Comparison of ENCODE assay signal across 25 mouse cellular contexts in genomic region chr14:25413510-25413909, GRCm38 (mm10). TPM values are rescaled to one million over a fixed set of nuclear protein-coding genes. Genes with fewer than 3 reads are reported as not detected.
DNase-seq lines count a peak whose midpoint lies in the region; ATAC-seq and TF ChIP-seq lines count a peak whose summit lies in the region.
"Had no signal": no experiment of that assay in that cellular context is flagged by ENCODE, and none has a peak within 500 bp of the region (broad histone marks: within the 10 kb centered on the region; RNA-seq: fewer than 3 reads in every experiment).

No protein-coding gene starts in this region.

- no peak for TF ChIP-seq POLR2A in CH12.LX (IDR thresholded peaks at IDR 0.05; ENCODE audit: low read depth, low read length)

- DNase-seq in liver (no peak), CH12.LX (ENCODE audit: extremely low read depth) (peak; percentile 57)
- DNase-seq in gastrocnemius, adult 8-10 months (ENCODE audit: low spot score in 2 of 2), result no peak
- DNase-seq: adrenal gland, postnatal 10 days; adrenal gland, postnatal 25 days; cerebellum, adult 11 months; cerebellum, adult 18-20 months; cerebellum, adult 8-10 months; cerebellum, adult 9-11 months; cerebellum, postnatal 14 days; cerebellum, postnatal 36 days; embryo, embryonic 11 days; forebrain, postnatal 0 days had no signal

- H3K27ac ChIP-seq in liver, embryonic 16.5 days (ENCODE audit: low read length), result no peak overlapping the region
- H3K27ac ChIP-seq in CH12.LX (ENCODE audit: insufficient read depth, low read depth), result no peak overlapping the region; the same call in 1 of the 2 replicates
- H3K27ac ChIP-seq in kidney, embryonic 15.5 days, result no peak overlapping the region
- H3K27ac ChIP-seq in kidney, embryonic 16.5 days (ENCODE audit: low read length), result no peak overlapping the region
- H3K27ac ChIP-seq: embryonic facial prominence, embryonic 13.5 days; embryonic facial prominence, embryonic 15.5 days; forebrain, embryonic 12.5 days had no signal

- dilution Hi-C loops in CH12.LX (cut with MboI; ENCODE audit: extremely low pct_ligation_motif_present, extremely low pct_unique_long_range_greater_than_20kb, low sequenced_read_pairs), result no loop called here

- TF ChIP-seq CTCF in CH12.LX (conservative IDR thresholded peaks at IDR 0.05 in 1 of 2, IDR thresholded peaks at IDR 0.05 in 1 of 2; ENCODE audit: low read depth in 2 of 2, low read length in 2 of 2), result no peak

- no peak for TF ChIP-seq RAD21 in CH12.LX (IDR thresholded peaks at IDR 0.05; ENCODE audit: low read depth, low read length)

- no peak; the same call in 1 of the 2 replicates for TF ChIP-seq EP300 in CH12.LX (IDR thresholded peaks at IDR 0.05; ENCODE audit: low read length)

- WGBS in liver, embryonic 16.5 days (ENCODE audit: insufficient replicate concordance), result 54% methylated on average over 3 of the region's 3 CpGs
- 70% methylated on average over 3 of the region's 3 CpGs for WGBS in kidney, embryonic 15.5 days
- 77% methylated on average over 3 of the region's 3 CpGs for WGBS in kidney, embryonic 16.5 days

- in situ Hi-C loops in CH12.LX (cut with MboI; ENCODE audit: low pct_ligation_motif_present, low pct_unique_long_range_greater_than_20kb, low sequenced_read_pairs), result loop anchor here (5.0 kb wide), 1 partner anchor 39 kb away; no protein-coding TSS in a partner anchor

- H3K9ac ChIP-seq in liver, embryonic 16.5 days (ENCODE audit: low read depth, low read length), result no peak overlapping the region
- no peak overlapping the region for H3K9ac ChIP-seq in CH12.LX (ENCODE audit: insufficient read depth, low read depth)
- no peak overlapping the region for H3K9ac ChIP-seq in kidney, embryonic 15.5 days
- no peak overlapping the region for H3K9ac ChIP-seq in kidney, embryonic 16.5 days (replicated peaks; ENCODE audit: low read length)
- H3K9ac ChIP-seq: embryonic facial prominence, embryonic 13.5 days; embryonic facial prominence, embryonic 15.5 days; forebrain, embryonic 12.5 days; forebrain, postnatal 0 days had no signal

- no peaks in the 10 kb centered on the region for H3K79me2 ChIP-seq in CH12.LX (replicated peaks; ENCODE audit: control insufficient read depth, extremely low read depth, insufficient read depth, poor library complexity, severe bottlenecking)

- ATAC-seq in liver, embryonic 16.5 days (ENCODE audit: low read depth), result peak; percentile 7; the same call in 1 of the 2 replicates
- peak; percentile 73 for ATAC-seq in granulocyte monocyte progenitor cell, adult 5-6 weeks (replicated peaks; ENCODE audit: poor library complexity, severe bottlenecking)
- peak; percentile 61 for ATAC-seq in megakaryocyte progenitor cell, adult 5-6 weeks (replicated peaks; ENCODE audit: poor library complexity)
- no peak for ATAC-seq in kidney, embryonic 15.5 days (replicated peaks; ENCODE audit: low FRiP score)
- no peak for ATAC-seq in kidney, embryonic 16.5 days (ENCODE audit: low FRiP score, low TSS enrichment)
- ATAC-seq: CD4-positive, CD25-positive, alpha-beta regulatory T cell, adult 4 months; forebrain, embryonic 14.5 days; forebrain, postnatal 0 days had no signal

- no peaks in the 10 kb centered on the region for H3K36me3 ChIP-seq in liver, embryonic 16.5 days (ENCODE audit: control insufficient read depth, insufficient read depth)
- H3K36me3 ChIP-seq in CH12.LX (replicated peaks in 1 of 2; ENCODE audit: control insufficient read depth in 1 of 2, insufficient read depth in 1 of 2, low read length in 1 of 2), result no peaks in the 10 kb centered on the region
- H3K36me3 ChIP-seq in kidney, embryonic 15.5 days, result no peaks in the 10 kb centered on the region
- no peaks in the 10 kb centered on the region for H3K36me3 ChIP-seq in kidney, embryonic 16.5 days (ENCODE audit: insufficient read depth, low read length)
- H3K36me3 ChIP-seq: embryonic facial prominence, embryonic 13.5 days; embryonic facial prominence, embryonic 15.5 days; forebrain, embryonic 10.5 days; forebrain, embryonic 12.5 days had no signal

- H3K4me3 ChIP-seq in liver, embryonic 16.5 days (ENCODE audit: low read depth, low read length), result no peak overlapping the region
- no peak overlapping the region for H3K4me3 ChIP-seq in CH12.LX (replicated peaks in 1 of 3; ENCODE audit: low read depth in 2 of 3, low read length in 2 of 3, poor library complexity in 1 of 3)
- no peak overlapping the region for H3K4me3 ChIP-seq in kidney, embryonic 15.5 days (replicated peaks)
- no peak overlapping the region for H3K4me3 ChIP-seq in kidney, embryonic 16.5 days (ENCODE audit: low read length)
- H3K4me3 ChIP-seq: embryonic facial prominence, embryonic 13.5 days; embryonic facial prominence, embryonic 15.5 days; erythroblast, embryonic 14.5 days; forebrain, embryonic 10.5 days; forebrain, embryonic 12.5 days had no signal

- H3K4me1 ChIP-seq in liver, embryonic 16.5 days (ENCODE audit: control insufficient read depth, low read depth, low read length), result no peaks in the 10 kb centered on the region; the same call in none of the 2 replicates
- H3K4me1 ChIP-seq in CH12.LX (ENCODE audit: control insufficient read depth in 1 of 2, insufficient read depth in 2 of 2), result peaks cover 21 to 46% of the 10 kb centered on the region in 2 experiments
- peaks cover 17% of the 10 kb centered on the region for H3K4me1 ChIP-seq in kidney, embryonic 15.5 days
- H3K4me1 ChIP-seq in kidney, embryonic 16.5 days (ENCODE audit: insufficient read depth, low read length), result 0 out of 2 replicates have a peak, but pooled peaks cover 8% of the 10 kb centered on the region
- H3K4me1 ChIP-seq: embryonic facial prominence, embryonic 13.5 days; embryonic facial prominence, embryonic 15.5 days had no signal

- H3K27me3 ChIP-seq in liver, embryonic 16.5 days (ENCODE audit: control insufficient read depth, insufficient read depth, low read depth, low read length), result no peaks in the 10 kb centered on the region
- no peaks in the 10 kb centered on the region for H3K27me3 ChIP-seq in CH12.LX (replicated peaks)
- H3K27me3 ChIP-seq in kidney, embryonic 15.5 days, result no peaks in the 10 kb centered on the region
- H3K27me3 ChIP-seq in kidney, embryonic 16.5 days (ENCODE audit: insufficient read depth, low read length), result no peaks in the 10 kb centered on the region
- H3K27me3 ChIP-seq: embryonic facial prominence, embryonic 13.5 days; embryonic facial prominence, embryonic 15.5 days; forebrain, embryonic 12.5 days had no signal

- no peaks in the 10 kb centered on the region for H3K9me3 ChIP-seq in liver, embryonic 16.5 days (replicated peaks; ENCODE audit: control insufficient read depth, low read length)
- H3K9me3 ChIP-seq in CH12.LX (replicated peaks; ENCODE audit: low read length), result no peaks in the 10 kb centered on the region
- no peaks in the 10 kb centered on the region for H3K9me3 ChIP-seq in kidney, embryonic 15.5 days (replicated peaks)
- H3K9me3 ChIP-seq in kidney, embryonic 16.5 days (ENCODE audit: low read length), result no peaks in the 10 kb centered on the region
- H3K9me3 ChIP-seq: embryonic facial prominence, embryonic 13.5 days; embryonic facial prominence, embryonic 15.5 days; forebrain, embryonic 10.5 days; forebrain, embryonic 12.5 days had no signal

- no peak overlapping the region for H3K4me2 ChIP-seq in liver, embryonic 16.5 days (ENCODE audit: low read depth, low read length)
- H3K4me2 ChIP-seq in CH12.LX (ENCODE audit: insufficient read depth, low read depth, poor library complexity, severe bottlenecking), result no peak overlapping the region
- H3K4me2 ChIP-seq in kidney, embryonic 15.5 days, result no peak overlapping the region
- H3K4me2 ChIP-seq in kidney, embryonic 16.5 days (replicated peaks; ENCODE audit: low read depth, low read length), result no peak overlapping the region
- H3K4me2 ChIP-seq: embryonic facial prominence, embryonic 13.5 days; embryonic facial prominence, embryonic 15.5 days; forebrain, embryonic 12.5 days had no signal

TF ChIP-seq in CH12.LX, 34 proteins besides CTCF, POLR2A, EP300 and RAD21:
- TF ChIP-seq IRF4 (IDR thresholded peaks at IDR 0.05; ENCODE audit: low read depth, low read length) (no peak), ETS1 (conservative IDR thresholded peaks at IDR 0.05; ENCODE audit: low read depth, low read length) (0 out of 2 replicates have a peak, but pooled peaks have one; percentile 24), ELF1 (IDR thresholded peaks at IDR 0.05; ENCODE audit: low read depth, low read length) (0 out of 2 replicates have a peak, but pooled peaks have one; percentile 13), MEF2A (IDR thresholded peaks at IDR 0.05; ENCODE audit: borderline replicate concordance, low read depth, low read length) (no peak)
TF ChIP-seq in CH12.LX: peak in this region for 2.

RNA-seq across cellular contexts. Expression of gene Zmiz1, which starts 45.5 kb away (rescaled TPM):
- 4.1 and 6.1 TPM in 2 replicates for polyA plus RNA-seq in liver, embryonic 16.5 days (2015; fragmentation: Nextera tagmentation; extraction: Ambion mirVana)
- total RNA-seq in CH12.LX (2012; rRNA removed) (9.6 and 11.1 TPM in 2 replicates), CH12.LX (2014; rRNA removed) (2.0 and 3.7 TPM in 2 replicates)
- polyA plus RNA-seq in CH12.LX (2012; ENCODE audit: insufficient read length, low read depth), result 31.9 and 45.8 TPM in 2 replicates
- 93.2 and 97.4 TPM in 2 replicates for total RNA-seq in granulocyte monocyte progenitor cell, adult 5-6 weeks (2014; fragmentation: Nextera tagmentation)
- total RNA-seq in granulocyte monocyte progenitor cell, adult 5-6 weeks (2017), result 6.9 and 8.9 TPM in 2 replicates
- total RNA-seq in megakaryocyte progenitor cell, adult 5-6 weeks (2015), result 70.0 and 79.1 TPM in 2 replicates
- total RNA-seq in megakaryocyte progenitor cell, adult 5-6 weeks (2017), result 8.2 and 9.3 TPM in 2 replicates
- polyA plus RNA-seq in kidney, embryonic 15.5 days (2015; fragmentation: Nextera tagmentation; extraction: Ambion mirVana), result 41.8 and 47.3 TPM in 2 replicates
- polyA plus RNA-seq in kidney, embryonic 16.5 days (2015; fragmentation: Nextera tagmentation; extraction: Ambion mirVana), result 36.0 and 46.6 TPM in 2 replicates
- total RNA-seq in gastrocnemius, adult 8-10 months (2022), result 10 to 100 TPM; 18.5 to 28.7 (median 21.8) TPM

Comparison
In these comparisons a context has a peak if more than half of its experiments do, and no peak if none do; other contexts are left out.
1. ATAC-seq: peak in liver, embryonic 16.5 days (single experiment), granulocyte monocyte progenitor cell, adult 5-6 weeks (single experiment) and megakaryocyte progenitor cell, adult 5-6 weeks (single experiment); none in kidney, embryonic 15.5 days (single experiment) and kidney, embryonic 16.5 days (single experiment).